Mouse (Mus musculus): ENCODE results near the gene A1cf.

The A1cf gene

GRCm38 (mm10) chr19:31868521-31868920 is at the start of gene A1cf:
A1cf (plus strand) TSS chr19:31868764.
- no peak for DNase-seq

DNA sequence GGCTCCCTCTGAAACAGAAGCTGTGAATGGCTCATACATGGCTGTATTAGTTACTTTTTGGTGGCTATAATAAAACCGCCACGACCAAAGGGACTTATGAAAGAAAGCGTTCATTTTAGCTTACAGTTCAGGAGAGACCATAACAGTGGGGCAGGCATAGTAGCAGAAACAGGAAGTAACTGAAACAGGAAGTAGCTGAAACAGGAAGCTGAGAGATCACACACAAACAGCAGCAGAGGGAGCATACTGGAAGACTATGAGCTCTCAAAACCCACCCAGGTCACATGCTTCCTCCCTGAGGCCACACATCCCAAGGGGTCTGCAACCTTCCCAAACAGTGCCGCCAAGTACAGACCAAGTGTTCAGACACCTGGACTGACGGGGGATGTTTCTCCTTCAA is 34.3 kb upstream of the A1cf start:
- DNase-seq, result no peak

GRCm38 (mm10) chr19:31861909-31862308 is 6.7 kb upstream of the A1cf start:
- no peak for DNase-seq

- DNase-seq, result peak; percentile 42
These were observed 5.9 kb upstream of the A1cf start for GRCm38 (mm10) chr19:31862512-31863249.

DNA sequence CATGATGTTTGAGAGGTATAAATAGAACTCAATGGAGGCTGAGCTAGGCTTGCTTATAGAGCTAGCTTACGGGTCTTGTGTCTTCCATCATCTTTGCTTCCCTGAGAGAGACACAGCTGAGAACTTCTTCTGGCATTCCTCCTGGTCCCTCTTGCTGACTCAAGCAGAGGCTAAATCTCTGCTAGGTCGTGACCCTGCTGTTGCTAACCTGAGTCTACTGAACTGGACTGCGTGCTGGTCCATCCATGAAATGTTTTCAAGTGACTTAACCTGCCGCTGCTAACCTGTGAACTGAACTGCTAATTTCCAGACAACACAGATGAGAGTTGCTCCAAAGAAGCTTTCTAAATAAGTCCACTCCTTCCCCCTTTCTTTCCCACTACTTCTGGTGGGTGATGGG is 3.1 kb upstream of the A1cf start:
- DNase-seq, result no peak

DNA sequence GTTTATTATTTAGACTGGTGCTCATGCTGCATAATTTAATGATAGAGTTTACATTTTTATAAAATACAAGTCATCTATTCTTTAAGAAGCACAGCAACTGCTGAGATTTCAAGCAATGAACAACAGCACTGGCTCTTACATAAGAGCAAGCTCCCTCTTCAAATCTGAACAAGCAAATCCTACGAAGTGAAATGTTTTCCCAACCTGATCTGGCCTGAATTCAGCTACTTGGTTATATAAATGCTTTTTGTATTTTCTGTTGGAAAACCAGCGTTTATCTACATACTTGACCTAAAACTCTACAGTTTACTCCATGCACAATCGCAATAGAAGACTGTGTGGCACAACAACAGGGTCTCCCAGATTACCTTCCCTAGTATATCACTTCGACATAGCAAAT is 488 bp upstream of the A1cf start:
- no peak for DNase-seq

DNA sequence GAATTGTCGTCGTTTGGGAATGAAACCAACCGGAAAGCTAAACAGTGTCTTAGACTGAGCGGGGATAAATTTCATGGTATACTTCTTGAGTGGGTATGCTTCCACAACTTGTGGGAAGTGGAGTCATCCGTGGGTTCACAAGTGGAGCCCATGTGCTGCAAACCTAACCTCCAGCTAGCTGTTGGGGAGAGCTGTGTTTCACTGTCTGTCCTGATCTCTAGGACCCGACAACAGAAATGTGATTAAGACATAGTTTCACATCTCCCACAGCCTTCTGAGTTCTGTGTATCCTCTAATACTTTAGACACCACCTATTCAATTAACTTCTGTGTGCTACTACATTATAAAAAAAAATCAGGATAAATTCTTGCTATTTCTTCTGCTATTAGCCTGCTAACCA is 407 bp downstream of the A1cf start:
- DNase-seq, result no peak

DNA sequence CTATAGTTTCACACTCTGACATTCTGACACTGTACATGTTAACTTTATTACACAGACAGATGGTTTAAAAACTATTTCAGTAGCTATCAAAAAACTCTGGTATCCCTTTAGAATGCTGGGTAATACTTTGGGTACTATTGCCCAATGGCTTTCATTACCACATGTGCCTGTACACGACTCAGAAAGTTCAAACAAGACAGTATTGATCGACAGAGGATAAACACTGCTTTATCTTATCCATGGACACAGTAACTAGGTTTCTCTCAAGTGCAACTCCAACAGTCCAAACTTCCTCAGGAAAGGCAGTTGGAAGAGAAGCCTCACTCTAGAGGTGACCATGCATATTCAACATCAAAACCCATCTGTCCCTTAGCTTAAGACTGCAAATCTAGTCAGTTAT is 2.8 kb downstream of the A1cf start:
- DNase-seq, result no peak

GRCm38 (mm10) chr19:31877968-31878367 is 9.4 kb downstream of the A1cf start:
- DNase-seq, result no peak

- no peak for DNase-seq
These were observed 16.0 kb downstream of the A1cf start for GRCm38 (mm10) chr19:31884594-31884993.

DNA sequence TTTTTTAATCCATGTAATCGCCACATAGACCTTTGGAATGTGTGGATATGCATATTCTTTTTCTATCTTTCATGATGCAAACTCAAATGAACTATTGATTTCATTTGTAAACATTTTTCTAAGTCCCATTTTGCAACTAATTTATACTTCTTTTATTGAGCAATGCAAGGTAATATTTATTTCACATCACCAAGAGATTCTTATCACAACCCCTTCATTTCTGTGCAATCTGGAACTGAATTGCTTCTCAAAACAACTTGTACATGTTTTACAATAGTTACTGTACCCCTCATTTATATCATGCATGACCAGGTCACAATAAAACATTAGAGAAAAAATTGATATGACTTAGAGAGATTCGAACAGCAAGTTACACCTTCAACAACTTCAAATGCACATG is 18.7 kb downstream of the A1cf start:
- no peak for DNase-seq

GRCm38 (mm10) chr19:31889988-31890387 is 21.4 kb downstream of the A1cf start:
- no peak for DNase-seq

- no peak for DNase-seq
These were observed 22.7 kb downstream of the A1cf start for GRCm38 (mm10) chr19:31891001-31891893.

GRCm38 (mm10) chr19:31895971-31896370 is 27.4 kb downstream of the A1cf start:
- DNase-seq, result no peak

DNA sequence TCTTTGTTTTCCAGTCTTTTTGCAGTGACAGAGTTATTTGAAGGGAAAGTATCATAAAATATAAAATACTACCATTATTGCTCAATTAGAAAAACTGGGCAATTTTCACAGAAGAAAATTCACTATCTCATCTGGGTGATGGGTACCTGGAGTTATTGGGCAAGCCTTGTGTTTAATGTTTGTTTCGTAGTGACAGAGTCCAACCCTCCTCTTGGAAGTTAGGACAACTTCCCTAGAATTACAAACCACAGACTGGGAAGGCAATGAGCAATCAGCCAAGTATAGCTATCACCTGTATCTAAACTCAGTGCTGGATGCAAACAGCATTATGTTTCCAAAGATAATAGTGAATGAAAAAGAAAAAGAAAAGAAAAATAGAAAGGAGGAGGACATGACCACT is 28.1 kb downstream of the A1cf start:
- no peak for DNase-seq

- no peak for DNase-seq
These were observed 37.1 kb downstream of the A1cf start for GRCm38 (mm10) chr19:31905671-31906070.

- DNase-seq, result no peak
These were observed 41.9 kb downstream of the A1cf start for GRCm38 (mm10) chr19:31910423-31910822.

- no peak for DNase-seq
These were observed 45.4 kb downstream of the A1cf start for GRCm38 (mm10) chr19:31913946-31914345.

DNA sequence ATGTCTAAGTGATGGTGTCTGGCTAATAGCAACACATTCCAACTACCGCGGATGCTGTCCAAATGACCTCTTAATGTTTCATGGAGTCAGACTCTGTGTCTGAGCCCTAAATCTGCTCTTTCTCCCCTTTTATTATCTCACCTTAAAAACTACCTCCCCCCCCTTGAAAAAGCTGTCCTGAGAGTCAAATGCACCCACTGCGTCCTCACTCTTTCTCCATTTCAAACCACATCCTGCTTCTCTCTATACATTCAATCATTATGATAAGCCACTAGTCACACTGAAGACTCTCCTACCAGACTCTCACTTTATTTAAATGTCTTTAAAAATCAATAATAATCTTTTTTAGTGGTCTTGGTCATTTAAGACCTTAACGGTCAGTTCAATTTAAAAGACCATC is 51.8 kb downstream of the A1cf start:
- no peak for DNase-seq

DNA sequence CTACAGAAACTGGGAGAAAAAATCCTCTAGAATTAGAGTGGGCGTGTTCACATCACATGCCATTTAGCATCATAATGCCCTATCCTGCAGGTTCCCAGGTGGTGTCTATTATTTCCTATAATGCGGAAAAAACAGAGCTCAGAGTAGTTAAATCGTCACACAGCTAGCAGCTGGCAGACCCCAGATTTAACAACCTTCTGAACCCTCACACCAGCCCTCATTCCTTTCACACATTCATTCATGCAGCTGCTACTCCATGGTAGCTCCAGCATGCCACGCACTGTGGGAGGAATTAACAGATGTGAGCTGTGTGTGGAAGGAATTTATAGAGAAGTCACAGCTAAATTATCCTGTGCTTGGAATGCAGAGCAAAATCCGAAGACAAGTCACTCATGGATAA is 53.3 kb downstream of the A1cf start:
- no peak for DNase-seq

- DNase-seq, result no peak
These were observed 55.2 kb downstream of the A1cf start for GRCm38 (mm10) chr19:31923615-31924352.

- DNase-seq, result no peak
These were observed 82.4 kb downstream of the A1cf start for GRCm38 (mm10) chr19:31950793-31951489.

DNA sequence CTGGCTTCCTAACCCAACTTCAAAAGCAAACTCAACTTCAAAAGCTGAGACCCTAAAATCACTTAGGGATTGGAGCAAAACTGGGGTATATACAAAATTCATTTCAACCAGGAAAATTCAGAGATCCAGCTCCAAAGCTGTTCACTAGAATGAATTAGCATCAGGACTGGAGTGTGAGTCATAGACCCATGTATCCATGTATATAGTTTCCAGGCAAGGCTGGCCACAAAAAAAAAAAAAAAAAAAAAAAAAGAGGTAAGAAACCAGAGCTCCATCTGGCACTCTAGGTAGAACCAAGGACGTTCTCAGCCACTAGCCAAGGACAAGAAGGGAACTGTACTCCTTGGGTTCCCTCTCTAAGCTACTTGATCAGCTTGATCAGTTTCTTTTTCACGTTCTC is 85.2 kb downstream of the A1cf start:
- DNase-seq, result no peak

Measured in retina, postnatal 1 day (tissue).